Mouse (Mus musculus) ZHBTc4 (cell line): ENCODE data around the gene Nanos2.

Experiments used
- DNase-seq: peaks from one replicate; pipeline ENCODE4 v3.0.0-alpha.2; 2011; ENCODE audit warnings: low read depth, low spot score

The Nanos2 gene

GRCm38 (mm10) chr7:19016042-19016441, 28.8 kb downstream of the Nanos2 start:
- DNase-seq: no peak

DNA sequence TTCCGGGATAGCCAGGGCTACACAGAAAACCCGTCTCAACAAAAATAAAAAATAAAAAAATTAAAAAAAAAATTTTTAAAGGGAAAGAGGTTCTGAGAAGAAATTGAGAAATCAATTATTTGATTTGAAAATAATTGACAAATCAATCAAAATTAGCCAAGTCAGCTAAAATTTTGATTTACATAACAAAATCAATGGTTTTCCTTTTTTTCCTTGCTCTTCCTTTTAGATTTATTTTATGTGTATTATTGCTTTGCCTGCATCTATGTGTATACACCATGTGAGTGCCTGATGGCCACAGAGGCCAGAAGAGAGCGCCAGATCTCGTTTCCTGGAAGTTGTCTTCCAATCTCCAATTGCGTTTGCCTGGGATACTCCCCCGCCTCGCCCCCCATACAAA, 30.7 kb downstream of the Nanos2 start:
- DNase-seq: no peak

- DNase-seq: no peak
Measured at GRCm38 (mm10) chr7:19021048-19021447, 33.8 kb downstream of the Nanos2 start.

GRCm38 (mm10) chr7:19022189-19022958, 35.2 kb downstream of the Nanos2 start:
- DNase-seq: no peak

- DNase-seq: peak; percentile 81
Measured at GRCm38 (mm10) chr7:19023357-19023814, 36.2 kb downstream of the Nanos2 start, which contains the start of gene Foxa3. Gene Foxa3, minus strand, starts transcription at chr7:19023538.

GRCm38 (mm10) chr7:19024096-19024506, 36.9 kb downstream of the Nanos2 start, which contains the start of gene Sympk:
Gene Sympk, plus strand, starts transcription at chr7:19024377.
- peak; percentile 98 for DNase-seq

DNA sequence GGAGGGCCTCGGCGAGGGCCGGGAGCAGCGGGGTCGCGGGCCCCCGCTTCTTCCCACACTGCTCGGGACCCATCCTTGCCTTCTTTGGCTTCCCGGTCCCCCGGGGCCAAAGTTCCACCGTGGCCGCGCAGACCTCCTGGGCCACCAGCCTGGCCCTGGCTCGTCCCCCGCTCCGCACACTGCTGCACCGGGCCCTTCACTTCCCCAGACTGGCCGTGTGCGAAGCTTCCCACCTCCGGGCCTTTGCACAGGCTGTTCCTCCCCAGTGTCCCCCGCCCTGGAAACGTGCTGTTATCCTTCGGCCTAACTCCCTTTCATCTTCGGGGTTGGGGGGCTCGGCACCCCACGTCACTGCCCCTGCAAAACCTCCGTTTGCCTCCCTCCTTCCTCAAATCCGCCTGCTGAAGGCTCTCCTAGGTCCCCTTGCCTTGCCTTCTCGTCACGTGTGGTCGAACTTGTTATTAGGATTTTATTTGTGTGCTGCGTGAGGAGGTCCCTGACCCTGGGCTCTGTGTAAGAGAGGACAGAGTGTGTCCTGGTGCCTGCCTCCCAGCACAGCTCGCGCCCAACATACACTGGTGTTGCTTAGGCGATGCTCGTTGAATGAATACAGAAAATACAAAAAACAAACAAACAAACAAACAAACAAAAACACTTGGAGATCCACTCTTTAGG, 37.5 kb downstream of the Nanos2 start:
- peak; percentile 58 for DNase-seq

- no peak for DNase-seq
Measured at GRCm38 (mm10) chr7:19028067-19028466, 40.9 kb downstream of the Nanos2 start.

DNA sequence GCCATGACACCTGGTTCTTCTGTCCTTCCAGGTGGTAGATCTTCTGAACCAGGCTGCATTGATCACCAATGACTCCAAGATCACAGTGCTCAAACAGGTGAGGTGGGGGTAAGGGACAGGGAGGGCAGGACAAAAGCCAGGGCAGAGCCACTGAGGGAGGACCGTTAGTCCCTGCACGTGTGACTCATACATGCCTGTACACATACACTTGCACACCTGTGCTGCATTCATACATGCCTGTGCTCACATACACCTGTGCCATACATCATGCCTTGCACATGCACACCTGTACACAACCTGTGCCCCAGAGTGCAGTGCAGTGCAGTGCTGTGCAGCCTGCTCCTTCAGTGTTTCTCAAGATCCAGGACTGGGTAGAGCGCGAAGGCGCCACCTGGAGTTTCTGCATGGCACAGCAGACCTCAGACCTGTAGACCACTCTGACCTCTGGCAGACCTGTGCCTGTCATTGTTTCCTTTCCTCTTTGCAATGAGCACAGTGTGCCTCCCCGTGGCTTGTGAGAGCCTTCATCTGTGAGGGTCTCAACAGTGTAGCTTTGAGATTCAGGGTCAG, 42.0 kb downstream of the Nanos2 start:
- peak; percentile 85 for DNase-seq

DNA sequence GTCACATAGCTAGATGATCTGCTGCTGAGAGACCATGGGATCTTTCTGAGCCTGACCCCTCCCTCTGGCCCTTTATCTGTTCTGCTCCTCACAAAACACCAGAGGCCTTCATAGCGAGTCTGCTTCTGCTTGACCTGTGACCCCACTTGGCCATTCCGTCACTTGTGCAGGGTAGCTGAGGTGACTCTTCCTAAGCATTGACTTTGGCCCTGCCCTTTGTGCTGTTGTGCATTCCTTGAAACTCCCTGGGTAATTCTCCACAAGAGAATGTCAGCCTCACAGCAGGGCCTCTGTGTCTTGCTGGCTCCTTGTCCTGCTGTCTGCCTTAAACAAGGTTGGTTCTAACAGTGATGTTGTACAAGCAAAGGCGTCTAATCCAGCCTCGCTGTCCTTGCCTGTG, 44.4 kb downstream of the Nanos2 start:
- peak; percentile 46 for DNase-seq
